Mouse (Mus musculus): ENCODE results near the gene Ms4a13. TPM values are rescaled to one million over a fixed set of nuclear protein-coding genes. Genes with fewer than 3 reads are reported as not detected.
"Not testable (repeated sequence)": the region's sequence is repeated elsewhere in the genome, so short reads cannot be mapped to it uniquely, and the experiment has no call there.

Gene Ms4a13
- not detected in 2 replicates for total RNA-seq (2015)
- total RNA-seq (2017) = not detected in 2 replicates

- ATAC-seq (replicated peaks; ENCODE audit: poor library complexity) = no peak
Observed at GRCm38 (mm10) chr19:11196546-11196945, at the start of gene Ms4a13. TSS of gene Ms4a13 (minus strand) at chr19:11196737.

- ATAC-seq (replicated peaks; ENCODE audit: poor library complexity) = peak; percentile 76
Observed at GRCm38 (mm10) chr19:11244230-11244629, 47.7 kb upstream of the Ms4a13 start.

- ATAC-seq (replicated peaks; ENCODE audit: poor library complexity) = no peak
Observed at GRCm38 (mm10) chr19:11242560-11242959, 46.0 kb upstream of the Ms4a13 start.

GRCm38 (mm10) chr19:11235820-11236219, 39.3 kb upstream of the Ms4a13 start:
- no peak for ATAC-seq (replicated peaks; ENCODE audit: poor library complexity)

GRCm38 (mm10) chr19:11234921-11235735, 38.6 kb upstream of the Ms4a13 start:
- ATAC-seq (replicated peaks; ENCODE audit: poor library complexity) = no peak

GRCm38 (mm10) chr19:11234244-11234643, 37.7 kb upstream of the Ms4a13 start:
- no peak for ATAC-seq (replicated peaks; ENCODE audit: poor library complexity)

GRCm38 (mm10) chr19:11232348-11232747, 35.8 kb upstream of the Ms4a13 start, which contains the start of gene Ms4a12:
TSS of gene Ms4a12 (minus strand) at chr19:11232448.
- no peak for ATAC-seq (replicated peaks; ENCODE audit: poor library complexity)

- no peak; the same call in 1 of the 2 replicates for ATAC-seq (replicated peaks; ENCODE audit: poor library complexity)
Observed at GRCm38 (mm10) chr19:11192552-11192951, 4.0 kb downstream of the Ms4a13 start.

- no peak for ATAC-seq (replicated peaks; ENCODE audit: poor library complexity)
Observed at GRCm38 (mm10) chr19:11184121-11184520, 12.4 kb downstream of the Ms4a13 start.

GRCm38 (mm10) chr19:11177464-11177863, 19.1 kb downstream of the Ms4a13 start:
- ATAC-seq (replicated peaks; ENCODE audit: poor library complexity) = no peak

- ATAC-seq (replicated peaks; ENCODE audit: poor library complexity) = peak; percentile 68
Observed at GRCm38 (mm10) chr19:11165172-11165571, 31.4 kb downstream of the Ms4a13 start, which contains the start of gene 1700025F22Rik. TSS of gene 1700025F22Rik (minus strand) at chr19:11165320.

- ATAC-seq (replicated peaks; ENCODE audit: poor library complexity) = not testable (repeated sequence)
Observed at GRCm38 (mm10) chr19:11157890-11158289, 38.6 kb downstream of the Ms4a13 start.

- no peak for ATAC-seq (replicated peaks; ENCODE audit: poor library complexity)
Observed at GRCm38 (mm10) chr19:11135336-11135735, 61.2 kb downstream of the Ms4a13 start.

- ATAC-seq (replicated peaks; ENCODE audit: poor library complexity) = no peak
Observed at GRCm38 (mm10) chr19:11134852-11135251, 61.7 kb downstream of the Ms4a13 start.

GRCm38 (mm10) chr19:11130776-11131175, 65.8 kb downstream of the Ms4a13 start, which contains the start of gene 1700017D01Rik:
TSS of gene 1700017D01Rik (minus strand) at chr19:11130876.
- not testable (repeated sequence) for ATAC-seq (replicated peaks; ENCODE audit: poor library complexity)

GRCm38 (mm10) chr19:11129702-11130101, 66.8 kb downstream of the Ms4a13 start:
- no peak for ATAC-seq (replicated peaks; ENCODE audit: poor library complexity)

GRCm38 (mm10) chr19:11121016-11121420, 75.5 kb downstream of the Ms4a13 start:
- peak; percentile 96 for ATAC-seq (replicated peaks; ENCODE audit: poor library complexity)

Other genes with a start within 250 kb of the Ms4a13 start
- 28.1 and 31.0 TPM in 2 replicates for gene Ccdc86, start 247.5 kb downstream of the Ms4a13 start, total RNA-seq (2015)
- gene Ccdc86, start 247.5 kb downstream of the Ms4a13 start, total RNA-seq (2017) = 17.6 and 20.5 TPM in 2 replicates
- not detected in 2 replicates for gene Ms4a10, start 222.1 kb downstream of the Ms4a13 start, total RNA-seq (2015)
- gene Ms4a10, start 222.1 kb downstream of the Ms4a13 start, total RNA-seq (2017) = not detected in 2 replicates
- not detected in 2 replicates for gene Ms4a15, start 203.5 kb downstream of the Ms4a13 start, total RNA-seq (2015)
- gene Ms4a15, start 203.5 kb downstream of the Ms4a13 start, total RNA-seq (2017) = not detected in 2 replicates
- gene Ms4a18, start 178.7 kb downstream of the Ms4a13 start, total RNA-seq (2015) = not detected in 2 replicates
- gene Ms4a18, start 178.7 kb downstream of the Ms4a13 start, total RNA-seq (2017) = not detected in 2 replicates
- gene Ms4a8a, start 115.6 kb downstream of the Ms4a13 start, total RNA-seq (2015) = 0.17 TPM in 1 of 2 replicates, not detected in the other
- 1.5 TPM in 1 of 2 replicates, not detected in the other for gene Ms4a8a, start 115.6 kb downstream of the Ms4a13 start, total RNA-seq (2017)
- not detected in 2 replicates for gene 1700017D01Rik, start 65.9 kb downstream of the Ms4a13 start, total RNA-seq (2015)
- not detected in 2 replicates for gene 1700017D01Rik, start 65.9 kb downstream of the Ms4a13 start, total RNA-seq (2017)
- gene 1700025F22Rik, start 31.4 kb downstream of the Ms4a13 start, total RNA-seq (2015) = not detected in 2 replicates
- gene 1700025F22Rik, start 31.4 kb downstream of the Ms4a13 start, total RNA-seq (2017) = not detected in 2 replicates
- gene Ms4a12, start 35.7 kb upstream of the Ms4a13 start, total RNA-seq (2015) = not detected in 2 replicates
- gene Ms4a12, start 35.7 kb upstream of the Ms4a13 start, total RNA-seq (2017) = not detected in 2 replicates
- gene Ms4a1, start 69.5 kb upstream of the Ms4a13 start, total RNA-seq (2015) = not detected in 2 replicates
- not detected in 2 replicates for gene Ms4a1, start 69.5 kb upstream of the Ms4a13 start, total RNA-seq (2017)
- not detected in 2 replicates for gene Ms4a5, start 87.1 kb upstream of the Ms4a13 start, total RNA-seq (2015)
- gene Ms4a5, start 87.1 kb upstream of the Ms4a13 start, total RNA-seq (2017) = not detected in 2 replicates
- gene Ms4a14, start 117.7 kb upstream of the Ms4a13 start, total RNA-seq (2015) = not detected in 2 replicates
- not detected in 2 replicates for gene Ms4a14, start 117.7 kb upstream of the Ms4a13 start, total RNA-seq (2017)
- not detected in 2 replicates for gene Ms4a7, start 139.4 kb upstream of the Ms4a13 start, total RNA-seq (2015)
- 0.64 TPM in 1 of 2 replicates, not detected in the other for gene Ms4a7, start 139.4 kb upstream of the Ms4a13 start, total RNA-seq (2017)
- gene Ms4a4a, start 178.8 kb upstream of the Ms4a13 start, total RNA-seq (2015) = 0.49 TPM in 1 of 2 replicates, not detected in the other
- not detected in 2 replicates for gene Ms4a4a, start 178.8 kb upstream of the Ms4a13 start, total RNA-seq (2017)
- 17.5 and 21.6 TPM in 2 replicates for gene Ms4a4c, start 208.0 kb upstream of the Ms4a13 start, total RNA-seq (2015)
- 15.8 and 18.6 TPM in 2 replicates for gene Ms4a4c, start 208.0 kb upstream of the Ms4a13 start, total RNA-seq (2017)
- gene Ms4a4b, start 246.8 kb upstream of the Ms4a13 start, total RNA-seq (2015) = 4.8 and 5.3 TPM in 2 replicates
- 0.88 and 1.00 TPM in 2 replicates for gene Ms4a4b, start 246.8 kb upstream of the Ms4a13 start, total RNA-seq (2017)

Data from megakaryocyte progenitor cell, adult 5-6 weeks (primary cell).